Mouse (Mus musculus): ENCODE measurements at regions not wholly inside any gene's neighbourhood (a gene's known extent, or its start where the extent isn't known, plus 50 kb on each side); places are given as distances from the start of the nearest gene placed in this dataset.

- DNase-seq (ENCODE audit: low spot score in 2 of 2) = no peak
Measured at GRCm38 (mm10) chr15:59138393-59139107, 249.5 kb downstream of the Gm49356 start.

DNA sequence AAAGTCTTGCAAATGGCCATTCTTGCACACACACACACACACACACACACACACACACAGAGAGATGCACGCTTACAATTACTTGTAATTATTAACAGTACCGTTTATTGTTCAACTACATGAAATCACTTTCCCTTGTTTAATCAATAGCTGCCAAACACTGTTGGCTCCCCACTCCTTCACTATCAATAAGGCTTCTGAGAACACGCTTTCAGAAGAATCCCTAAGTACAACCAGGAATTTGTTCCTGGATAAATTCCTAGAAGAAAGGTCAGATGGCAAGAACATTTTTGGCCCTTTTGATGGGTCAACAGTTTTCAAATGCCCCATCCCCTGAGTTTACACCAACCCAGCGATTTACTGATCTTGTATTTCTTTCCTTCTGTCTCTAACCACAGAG lies 252.5 kb downstream of the Gm49356 start:
- no peak for DNase-seq (ENCODE audit: low spot score in 2 of 2)

DNA sequence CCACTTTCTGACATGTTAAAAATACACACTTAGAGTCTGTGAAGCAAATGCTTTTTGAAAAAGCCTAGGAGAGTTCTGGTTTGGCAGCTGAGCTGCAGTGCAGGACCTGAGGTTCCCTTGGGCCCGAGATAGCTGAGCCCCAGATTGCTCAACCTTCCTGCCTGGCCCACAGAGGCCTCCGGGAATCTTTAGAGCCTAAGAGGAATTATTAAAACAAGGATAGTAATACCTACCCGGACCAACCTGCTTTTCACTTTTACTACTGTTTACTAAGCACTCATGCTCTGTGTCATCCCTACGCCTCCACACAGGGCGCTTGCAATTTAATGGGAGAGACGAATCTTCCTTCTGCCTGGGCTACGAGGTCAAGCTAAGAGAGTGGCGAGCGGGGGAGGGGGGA lies 253.4 kb downstream of the Gm49356 start:
- DNase-seq (ENCODE audit: low spot score in 2 of 2) = no peak

DNA sequence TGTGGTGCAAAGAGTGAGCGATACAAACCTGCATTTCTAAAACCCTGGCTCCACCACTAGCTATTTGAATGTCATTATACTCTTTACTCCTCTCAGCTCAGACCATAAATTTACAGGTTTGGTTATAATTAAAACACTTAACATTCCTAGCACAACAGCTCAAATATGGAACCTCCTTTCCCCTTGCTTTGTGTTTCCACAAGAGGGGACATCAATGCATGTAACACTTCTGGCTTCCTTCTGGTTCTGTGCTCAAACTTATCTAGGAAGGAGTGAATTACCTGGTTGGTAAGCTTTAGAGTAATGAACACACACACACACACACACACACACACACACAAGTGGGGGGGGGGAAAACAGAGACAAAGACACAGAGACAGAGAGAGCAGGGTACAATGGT lies 254.8 kb downstream of the Gm49356 start:
- DNase-seq (ENCODE audit: low spot score in 2 of 2) = no peak

DNA sequence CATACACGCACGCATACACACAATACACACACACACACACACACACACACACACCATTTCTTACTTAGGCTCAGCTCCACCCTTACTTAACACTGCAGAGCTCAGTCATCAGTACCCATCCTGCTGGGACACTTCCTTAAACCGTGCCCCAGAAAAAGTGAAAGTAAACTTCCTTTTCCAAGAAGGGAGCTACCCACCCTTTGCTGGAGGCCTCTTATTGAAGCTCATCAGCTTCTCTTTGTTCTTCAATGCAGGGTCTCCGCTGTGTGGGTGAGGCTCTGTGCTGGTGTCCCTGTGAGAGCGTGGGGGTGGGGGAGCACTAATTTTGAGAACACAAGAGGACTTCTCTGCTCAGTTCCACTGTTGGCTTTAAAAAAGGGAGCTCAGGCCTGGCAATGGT lies 256.6 kb downstream of the Gm49356 start:
- DNase-seq (ENCODE audit: low spot score in 2 of 2) = no peak

DNA sequence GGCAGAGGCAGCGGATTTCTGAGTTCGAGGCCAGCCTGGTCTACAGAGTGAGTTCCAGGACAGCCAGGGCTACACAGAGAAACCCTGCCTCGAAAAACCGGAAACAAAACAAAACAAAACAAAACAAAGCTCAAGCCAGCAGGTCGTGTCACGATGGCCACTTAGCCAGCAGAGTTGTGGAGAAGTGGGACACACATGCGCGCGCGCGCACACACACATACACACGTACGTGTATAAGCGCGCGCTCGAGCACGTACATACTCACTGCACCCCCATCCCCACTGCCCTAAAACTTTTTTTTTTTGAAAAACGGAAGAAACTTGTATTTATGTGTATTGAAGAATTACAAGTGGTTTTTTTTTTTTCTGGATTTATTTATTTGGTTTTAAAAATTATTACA lies 257.0 kb downstream of the Gm49356 start:
- DNase-seq (ENCODE audit: low spot score in 2 of 2) = no peak

- no peak for DNase-seq (ENCODE audit: low spot score in 2 of 2)
Measured at GRCm38 (mm10) chr15:59146586-59147085, 257.5 kb downstream of the Gm49356 start.

DNA sequence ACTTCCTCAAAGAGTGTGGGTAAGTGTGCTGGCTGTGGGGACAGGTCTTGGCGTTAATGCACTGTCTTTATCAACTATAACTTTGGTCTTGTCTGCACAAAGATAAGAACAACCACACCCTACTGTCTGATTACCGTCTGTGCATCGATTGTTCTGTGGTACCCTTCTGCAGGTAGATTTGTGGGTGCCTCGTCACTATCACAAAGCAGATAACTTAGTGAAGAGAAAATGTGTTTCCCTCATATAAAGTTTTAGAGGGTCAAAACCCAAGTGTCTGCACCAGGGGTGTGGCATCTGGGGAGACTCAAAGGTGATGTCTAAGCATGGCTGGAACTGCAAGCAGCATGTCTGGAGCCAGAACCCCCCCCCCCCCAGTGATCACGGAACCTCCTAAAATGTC lies 259.4 kb downstream of the Gm49356 start:
- no peak for DNase-seq (ENCODE audit: low spot score in 2 of 2)

DNA sequence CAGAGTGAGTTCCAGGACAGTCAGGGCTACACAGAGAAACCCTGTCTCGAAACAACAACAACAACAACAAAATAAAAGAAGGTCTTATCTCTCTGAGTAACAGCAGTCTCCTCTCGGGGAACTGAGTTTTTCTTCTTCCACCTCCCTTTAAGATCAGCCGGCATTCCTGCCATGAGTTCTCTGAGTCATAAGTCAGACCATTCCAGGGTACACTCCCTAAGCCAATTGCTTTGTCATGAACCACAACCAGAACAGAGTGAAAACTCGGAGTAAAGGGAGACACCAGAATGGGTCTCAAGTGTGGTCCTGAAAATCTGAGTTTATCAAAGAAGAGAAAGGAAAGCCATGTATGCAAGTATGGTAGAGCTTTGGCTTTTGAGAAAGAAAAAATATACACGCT lies 262.4 kb downstream of the Gm49356 start:
- DNase-seq (ENCODE audit: low spot score in 2 of 2) = no peak

DNA sequence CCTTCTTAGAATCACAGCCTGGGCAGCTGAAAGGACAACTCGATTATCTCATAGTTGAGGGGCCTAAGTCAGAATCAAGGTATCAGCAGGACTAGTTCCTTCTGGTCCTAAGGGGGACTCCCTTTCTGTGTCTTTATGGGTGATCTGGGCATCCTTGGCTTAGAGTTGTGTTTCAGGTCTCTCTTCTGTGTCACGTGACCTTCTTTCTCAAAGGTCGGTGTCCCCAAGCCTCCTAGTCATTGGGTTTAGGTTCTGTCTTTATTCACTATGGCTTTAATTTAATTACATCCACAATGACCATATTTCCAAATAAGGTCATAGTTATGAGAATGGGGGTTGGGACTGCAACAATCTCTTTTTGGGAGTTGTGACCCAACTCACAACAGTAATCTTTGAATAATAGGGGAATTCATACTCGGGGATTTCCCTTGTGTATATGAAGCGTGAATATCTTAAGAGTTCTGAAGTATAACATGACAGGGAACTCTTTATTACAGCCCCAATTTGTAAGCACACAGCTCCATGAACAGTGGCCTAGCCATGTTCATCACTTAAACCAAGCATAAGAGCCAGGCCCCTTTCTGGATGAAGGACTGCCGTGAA lies 263.8 kb downstream of the Gm49356 start:
- DNase-seq (ENCODE audit: low spot score in 2 of 2) = no peak

GRCm38 (mm10) chr15:59153416-59154250 lies 264.5 kb downstream of the Gm49356 start:
- DNase-seq (ENCODE audit: low spot score in 2 of 2) = no peak

- DNase-seq (ENCODE audit: low spot score in 2 of 2) = no peak
Measured at GRCm38 (mm10) chr15:59154407-59155288, 265.6 kb downstream of the Gm49356 start.

- DNase-seq (ENCODE audit: low spot score in 2 of 2) = no peak
Measured at GRCm38 (mm10) chr15:59155289-59155623, 266.2 kb downstream of the Gm49356 start.

DNA sequence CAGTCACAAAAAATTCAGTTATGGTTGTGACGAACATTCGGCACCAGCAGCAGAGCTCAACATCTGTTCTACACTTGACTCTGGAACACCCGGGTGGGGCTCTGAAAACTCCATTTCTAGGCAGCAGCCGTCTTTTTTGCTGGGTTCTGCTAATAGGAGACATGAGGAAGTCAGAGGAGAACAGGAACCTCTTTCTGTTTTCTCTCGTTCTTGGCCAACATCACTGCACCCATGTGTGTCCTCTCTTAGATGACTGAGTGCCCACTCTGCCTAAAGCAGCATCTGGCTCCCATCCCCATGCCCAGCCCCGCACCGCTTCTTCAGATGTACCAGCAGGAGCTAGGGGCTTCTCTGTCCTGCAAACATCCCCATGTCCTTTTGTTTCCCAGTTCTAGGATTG lies 267.2 kb downstream of the Gm49356 start:
- DNase-seq (ENCODE audit: low spot score in 2 of 2) = no peak

DNA sequence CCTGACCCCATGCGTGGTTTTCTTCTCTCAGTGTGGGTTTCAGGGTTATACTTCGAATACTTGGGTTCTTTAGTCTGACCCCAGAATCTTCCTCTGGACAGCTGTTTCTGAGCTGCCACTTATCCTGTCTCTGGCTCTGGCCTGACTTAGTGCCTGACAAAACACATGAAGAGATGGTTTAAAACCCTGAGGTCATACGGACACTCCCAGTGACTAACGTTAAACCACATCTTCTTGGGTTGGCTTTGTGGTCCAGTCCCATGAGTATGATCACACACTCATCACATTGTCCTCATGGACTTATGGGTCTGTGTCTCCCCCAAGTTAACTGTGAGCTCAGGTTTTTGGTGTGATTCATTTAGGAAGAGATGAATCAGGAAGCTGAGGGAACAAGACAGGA lies 269.7 kb downstream of the Gm49356 start:
- no peak for DNase-seq (ENCODE audit: low spot score in 2 of 2)

DNA sequence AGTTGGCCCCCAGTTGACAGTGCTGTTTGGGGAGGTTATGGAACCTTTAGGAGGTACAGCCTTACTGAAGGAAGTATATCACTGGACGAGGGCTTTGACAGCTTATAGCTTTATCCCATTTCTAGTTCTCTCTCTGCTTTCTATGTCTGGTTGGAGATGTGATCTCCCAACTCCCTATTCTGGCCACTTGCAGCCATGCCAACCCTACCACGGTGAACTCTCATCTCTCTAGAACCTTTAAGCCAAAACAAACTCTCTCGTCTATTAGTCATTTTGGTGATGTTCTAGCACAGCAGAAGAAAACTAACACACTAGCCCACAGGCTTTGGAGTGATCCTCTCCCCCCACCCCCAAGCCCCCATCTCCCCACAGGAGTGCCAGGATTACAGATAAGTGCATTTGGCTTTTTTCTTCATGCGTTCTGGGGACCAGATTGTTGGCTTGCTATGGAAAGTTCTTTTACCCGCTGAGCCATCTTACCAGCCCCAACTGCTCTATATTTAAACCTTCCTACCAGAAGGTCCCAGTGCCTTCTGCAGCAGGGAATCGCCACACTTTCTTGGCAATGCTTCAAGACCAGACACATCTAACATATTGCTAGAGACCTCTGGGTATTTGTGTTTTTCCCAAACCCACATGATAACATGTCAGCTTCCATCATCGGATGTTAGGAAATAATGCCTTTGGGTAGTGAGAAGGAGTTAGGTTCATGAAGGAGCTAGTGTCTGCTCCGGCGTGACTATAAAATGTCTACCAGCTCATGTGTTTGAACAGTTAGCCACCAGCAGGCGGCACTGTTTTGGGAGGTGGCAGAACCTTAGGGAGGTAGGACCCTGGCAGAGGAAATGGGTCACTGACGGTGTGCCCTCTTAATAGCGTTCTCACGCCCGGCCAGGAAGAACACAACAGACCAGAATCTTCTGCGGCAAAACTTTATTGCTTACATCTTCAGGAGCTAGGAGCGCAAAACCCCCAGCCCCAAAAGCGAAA lies 272.1 kb downstream of the Gm49356 start:
- DNase-seq (ENCODE audit: low spot score in 2 of 2) = no peak

- DNase-seq (ENCODE audit: low spot score in 2 of 2) = no peak
Measured at GRCm38 (mm10) chr15:59167937-59168659, 279.0 kb downstream of the Gm49356 start.

- no peak for DNase-seq (ENCODE audit: low spot score in 2 of 2)
Measured at GRCm38 (mm10) chr15:59168660-59169170, 279.6 kb downstream of the Gm49356 start.

DNA sequence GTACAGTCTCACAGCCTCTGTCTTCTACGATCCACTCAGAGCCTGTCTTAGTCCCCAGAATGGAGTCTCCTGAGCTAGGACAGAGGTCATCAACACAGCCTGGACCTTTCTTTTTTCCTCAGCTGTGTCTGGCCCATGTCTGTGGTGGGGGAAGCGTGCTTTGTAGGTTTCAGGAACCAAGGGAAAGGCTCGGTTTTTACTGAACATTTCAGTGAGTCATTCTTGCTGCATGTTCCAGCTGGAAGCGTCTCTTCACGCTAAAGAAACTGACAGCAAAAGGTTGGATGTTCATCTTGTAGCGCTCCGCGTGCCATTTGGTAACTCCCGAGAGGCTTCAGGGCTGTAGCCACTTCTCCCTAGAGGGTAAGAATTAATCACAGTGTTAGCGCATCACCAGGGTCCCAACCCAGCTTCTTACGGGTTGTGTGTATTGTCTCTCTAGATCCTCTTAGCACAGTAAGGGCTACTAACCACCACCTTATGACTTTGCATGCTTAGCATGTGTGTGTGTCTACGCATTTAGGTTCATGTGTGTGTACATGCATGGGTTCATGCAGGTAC lies 280.2 kb downstream of the Gm49356 start:
- no peak for DNase-seq (ENCODE audit: low spot score in 2 of 2)

Data from gastrocnemius, adult 8-10 months (tissue).